Mouse (Mus musculus) kidney, adult 2 months (tissue): Measurements from ENCODE around the gene Taf10. TPM values are rescaled to one million over a fixed set of nuclear protein-coding genes. Genes with fewer than 3 reads are reported as not detected.

Source experiments
- DNase-seq: peaks from one replicate; pipeline ENCODE4 v3.0.0; 2021
- H3K27ac ChIP-seq: fragments of 200-500 bp; 2 replicates; pipeline ENCODE4 v1.5.1; 2012; ENCODE audit warnings: low read depth, low read length, control low read depth, inconsistent platforms; ENCODE audit not compliant: insufficient read depth
- H3K27me3 ChIP-seq: fragments of 200-500 bp; replicated peaks from 2 replicates; pipeline ENCODE4 v1.6.1; 2012; ENCODE audit warnings: mild to moderate bottlenecking, moderate library complexity, low read length, inconsistent platforms; ENCODE audit not compliant: control insufficient read depth, insufficient read depth
- H3K36me3 ChIP-seq: fragments of 200-500 bp; 2 replicates; pipeline ENCODE4 v1.6.1; 2012; ENCODE audit warnings: mild to moderate bottlenecking, moderate library complexity, low read length, inconsistent platforms; ENCODE audit not compliant: control insufficient read depth, insufficient read depth
- H3K4me1 ChIP-seq: fragments of 200-500 bp; 2 replicates; pipeline ENCODE4 v1.6.1; 2011; ENCODE audit warnings: low read length; ENCODE audit not compliant: control insufficient read depth, insufficient read depth
- H3K4me3 ChIP-seq: fragments of 200-500 bp; 2 replicates; pipeline ENCODE4 v1.5.1; 2011; ENCODE audit warnings: mild to moderate bottlenecking, low read depth, low read length, control low read depth; ENCODE audit not compliant: insufficient read depth
- CTCF ChIP-seq: fragments of 200-500 bp; conservative IDR thresholded peaks from 2 replicates; pipeline ENCODE4 v1.5.1; 2011; ENCODE audit warnings: low read depth, mild to moderate bottlenecking, control low read depth, low read length, moderate library complexity, mixed read lengths; ENCODE audit not compliant: insufficient read depth, insufficient read length
- POLR2A ChIP-seq: fragments of 200-500 bp; IDR thresholded peaks from one replicate; pipeline ENCODE4 v1.6.1; 2011; ENCODE audit warnings: low read depth, low read length, control low read depth
- WGBS: fragments of 180-500 bp; shearing (Covaris S2); methylation state at CpG from one replicate; pipeline ENCODE4 v1.1.7; 2018; 5-methylcytosine and 5-hydroxymethylcytosine counted together
- polyA plus RNA-seq: library from polyadenylated mRNA; depleted of rRNA; stranded (reverse); fragments of >200 nt; gene quantifications from 2 replicates; pipeline ENCODE4 v1.2.3, GENCODE M21; 2012; rRNA removed

The Taf10 gene
- 423 and 437 TPM in 2 replicates for polyA plus RNA-seq

GRCm38 (mm10) chr7:105743926-105744590, at the start of gene Taf10:
Gene Taf10 (minus strand): TSS chr7:105744361.
- Histone ChIP-seq H3K4me3 (peak within 1 kb of the TSS; percentile 78), H3K27me3 (no peaks in the 10 kb centered on the region), H3K4me1 (peaks cover 8% of the 10 kb centered on the region; the same call in 1 of the 2 replicates), H3K27ac (0 out of 2 replicates have a peak within 1 kb of the TSS, but pooled peaks have one; percentile 15), H3K36me3 (peaks cover 2% of the 10 kb centered on the region; the same call in 1 of the 2 replicates)
- TF ChIP-seq CTCF (peak; percentile 40), POLR2A (peak; percentile 39)
- peak; percentile 92 for DNase-seq
- under 1% methylated on average over 62 of the region's 67 CpGs for WGBS

- H3K4me3 ChIP-seq, result no peak overlapping the region
- H3K36me3 ChIP-seq, result no peaks in the 10 kb centered on the region
- peak overlapping the region; percentile 47; the same call in 1 of the 2 replicates for H3K27ac ChIP-seq
- H3K4me1 ChIP-seq, result no peaks in the 10 kb centered on the region
- TF ChIP-seq CTCF (no peak), POLR2A (no peak)
- 63% methylated on average over 7 of the region's 7 CpGs for WGBS
- H3K27me3 ChIP-seq, result no peaks in the 10 kb centered on the region
- DNase-seq, result peak; percentile 41
Observed at GRCm38 (mm10) chr7:105793701-105794100, 49.5 kb upstream of the Taf10 start.

GRCm38 (mm10) chr7:105791147-105791546, 47.0 kb upstream of the Taf10 start:
- DNase-seq, result no peak
- no peak overlapping the region for H3K27ac ChIP-seq
- TF ChIP-seq POLR2A, result no peak
- H3K4me1 ChIP-seq, result 0 out of 2 replicates have a peak, but pooled peaks cover 4% of the 10 kb centered on the region
- H3K27me3 ChIP-seq, result peaks cover 4% of the 10 kb centered on the region; the same call in 1 of the 2 replicates
- 79% methylated on average over 1 of the region's 1 CpGs for WGBS
- H3K4me3 ChIP-seq, result no peak overlapping the region
- H3K36me3 ChIP-seq, result no peaks in the 10 kb centered on the region

GRCm38 (mm10) chr7:105787285-105788140, 43.4 kb upstream of the Taf10 start, which contains the start of gene Dchs1:
Gene Dchs1 (minus strand): TSS chr7:105787654.
- Histone ChIP-seq H3K4me3 (peak within 1 kb of the TSS; percentile 83), H3K27ac (peak within 1 kb of the TSS; percentile 32; the same call in 1 of the 2 replicates), H3K36me3 (no peaks in the 10 kb centered on the region), H3K4me1 (0 out of 2 replicates have a peak, but pooled peaks cover 4% of the 10 kb centered on the region), H3K27me3 (peaks cover 4% of the 10 kb centered on the region; the same call in 1 of the 2 replicates)
- no peak for DNase-seq
- TF ChIP-seq POLR2A (no peak), CTCF (no peak)
- 1% methylated on average over 75 of the region's 97 CpGs for WGBS

- 0 out of 2 replicates have a peak, but pooled peaks cover 4% of the 10 kb centered on the region for H3K4me1 ChIP-seq
- TF ChIP-seq POLR2A, result no peak
- TF ChIP-seq CTCF, result no peak
- WGBS, result 14% methylated on average over 20 of the region's 20 CpGs
- H3K4me3 ChIP-seq, result peak overlapping the region; percentile 83; the same call in 1 of the 2 replicates
- no peak for DNase-seq
- H3K36me3 ChIP-seq, result no peaks in the 10 kb centered on the region
- no peak overlapping the region for H3K27ac ChIP-seq
- H3K27me3 ChIP-seq, result peaks cover 4% of the 10 kb centered on the region; the same call in 1 of the 2 replicates
Observed at GRCm38 (mm10) chr7:105786506-105787284, 42.5 kb upstream of the Taf10 start.

- Histone ChIP-seq H3K27ac (no peak overlapping the region), H3K4me1 (0 out of 2 replicates have a peak, but pooled peaks cover 4% of the 10 kb centered on the region), H3K27me3 (peaks cover 4% of the 10 kb centered on the region; the same call in 1 of the 2 replicates), H3K36me3 (no peaks in the 10 kb centered on the region), H3K4me3 (no peak overlapping the region)
- WGBS, result 16% methylated on average over 4 of the region's 4 CpGs
- TF ChIP-seq POLR2A (no peak), CTCF (no peak)
- DNase-seq, result no peak
Observed at GRCm38 (mm10) chr7:105784556-105784955, 40.4 kb upstream of the Taf10 start.
